Mouse (Mus musculus) midbrain, embryonic 11.5 days (tissue): ENCODE data around the gene Nmb. TPM values are rescaled to one million over a fixed set of nuclear protein-coding genes. Genes with fewer than 3 reads are reported as not detected.
A peak's percentile ranks its signal among the peaks of the same experiment; 100 is the strongest.

Experiments used
- ATAC-seq: fragments of 200-750 bp; cut with Nextera tagmentation; 2 replicates; pipeline ENCODE4 v1.8.0; 2017; ENCODE audit warnings: moderate TSS enrichment, moderate library complexity; ENCODE audit not compliant: low FRiP score
- DNase-seq: peaks from one replicate; pipeline ENCODE4 v3.0.0; 2015; ENCODE audit warnings: low spot score; ENCODE audit errors: missing footprints
- H3K27ac ChIP-seq: fragments of 300-500 bp; sonication (generic); 2 replicates; pipeline ENCODE4 v1.5.1; 2014; ENCODE audit warnings: low read depth, low read length
- H3K27me3 ChIP-seq: fragments of 300-500 bp; sonication (generic); 2 replicates; pipeline ENCODE4 v1.6.1; 2014; ENCODE audit warnings: mild to moderate bottlenecking, low read length, moderate library complexity, mixed read lengths; ENCODE audit not compliant: control insufficient read depth, insufficient read depth
- H3K36me3 ChIP-seq: fragments of 300-500 bp; sonication (generic); 2 replicates; pipeline ENCODE4 v1.6.1; 2014; ENCODE audit warnings: mild to moderate bottlenecking, low read length, moderate library complexity, mixed read lengths; ENCODE audit not compliant: control insufficient read depth, insufficient read depth
- H3K4me1 ChIP-seq: fragments of 300-500 bp; sonication (generic); 2 replicates; pipeline ENCODE4 v1.6.1; 2014; ENCODE audit warnings: low read length; ENCODE audit not compliant: control insufficient read depth, insufficient read depth
- H3K4me2 ChIP-seq: fragments of 300-500 bp; sonication (generic); 2 replicates; pipeline ENCODE4 v1.6.1; 2014; ENCODE audit warnings: mild to moderate bottlenecking, moderate library complexity
- H3K4me3 ChIP-seq: fragments of 300-500 bp; sonication (generic); 2 replicates; pipeline ENCODE4 v1.5.1; 2014; ENCODE audit warnings: low read depth, low read length
- H3K9ac ChIP-seq: fragments of 300-500 bp; sonication (generic); 2 replicates; pipeline ENCODE4 v1.6.1; 2014; ENCODE audit warnings: low read length
- H3K9me3 ChIP-seq: fragments of 300-500 bp; sonication (generic); 2 replicates; pipeline ENCODE4 v1.6.1; 2016; ENCODE audit warnings: low read length; ENCODE audit not compliant: control insufficient read depth
- WGBS: fragments of 180-500 bp; shearing (Covaris S2); extraction: QIAGEN DNeasy Blood & Tissue Kit; methylation state at CpG from one replicate; pipeline ENCODE4 v1.1.7; 2014; 5-methylcytosine and 5-hydroxymethylcytosine counted together
- polyA plus RNA-seq: library from polyadenylated mRNA; unstranded; fragments of >200 nt; fragmentation: Nextera tagmentation; extraction: Ambion mirVana; gene quantifications from 2 replicates; pipeline ENCODE4 v1.2.1, GENCODE M21; 2014

Gene Nmb
- polyA plus RNA-seq, 1 experiment from 2014 or later, result 6.9 TPM

DNA sequence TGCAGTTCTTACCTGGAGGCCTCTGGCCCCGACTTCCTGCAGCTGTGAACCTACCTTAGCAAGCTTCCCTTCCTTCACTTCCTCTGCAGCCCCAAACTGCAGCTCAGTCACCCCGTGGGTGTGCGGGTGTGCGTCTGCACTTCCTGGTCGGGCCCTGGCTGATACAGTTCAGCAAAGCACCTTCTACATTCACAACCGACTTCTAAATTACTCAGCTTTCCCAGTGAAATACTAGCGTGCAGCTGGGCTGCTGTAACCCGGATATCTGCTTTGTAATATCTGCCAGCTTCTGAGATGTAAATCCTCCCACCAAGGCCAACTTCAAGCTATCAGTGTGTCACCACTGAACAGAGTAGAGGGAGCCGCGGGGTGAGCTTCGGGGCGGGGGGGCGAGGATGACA, 15.0 kb downstream of the Nmb start:
- Histone ChIP-seq H3K4me3 (no peak overlapping the region), H3K9me3 (no peaks in the 10 kb centered on the region), H3K9ac (no peak overlapping the region), H3K4me1 (no peaks in the 10 kb centered on the region), H3K36me3 (peaks cover 28% of the 10 kb centered on the region; the same call in 1 of the 2 replicates), H3K27me3 (no peaks in the 10 kb centered on the region), H3K27ac (no peak overlapping the region), H3K4me2 (no peak overlapping the region)
- ATAC-seq (no peak), DNase-seq (peak; percentile 81)
- 85% methylated on average over 13 of the region's 13 CpGs for WGBS

DNA sequence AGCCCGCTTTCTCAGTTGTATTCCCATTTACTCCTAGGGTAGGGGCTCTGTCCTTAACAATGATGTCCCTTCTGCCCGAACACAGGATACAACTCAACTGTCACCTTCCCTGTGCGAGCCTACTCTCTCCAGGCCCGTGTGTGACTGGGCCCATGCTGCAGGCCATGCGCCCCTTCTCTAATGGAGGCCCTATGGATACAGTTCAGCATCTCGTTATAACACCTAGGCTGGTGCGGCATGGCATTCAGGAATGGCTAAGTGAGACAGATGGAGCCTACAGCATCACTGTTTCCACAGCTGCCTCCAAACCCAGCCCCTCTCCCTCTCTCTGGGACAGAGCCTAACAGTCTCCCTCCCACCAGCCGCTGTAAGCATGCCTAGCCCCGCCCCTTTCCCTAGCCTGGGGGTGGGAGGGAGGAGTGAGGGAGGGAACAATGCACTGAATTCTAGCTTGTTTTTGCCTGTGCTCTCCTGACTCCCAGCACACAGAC, 15.8 kb downstream of the Nmb start:
- no peaks in the 10 kb centered on the region for H3K9me3 ChIP-seq
- no peak overlapping the region for H3K4me2 ChIP-seq
- H3K9ac ChIP-seq, result no peak overlapping the region
- H3K27me3 ChIP-seq, result no peaks in the 10 kb centered on the region
- peak overlapping the region; percentile 33; the same call in 1 of the 2 replicates for H3K27ac ChIP-seq
- H3K36me3 ChIP-seq, result peaks cover 27% of the 10 kb centered on the region; the same call in 1 of the 2 replicates
- no peak overlapping the region for H3K4me3 ChIP-seq
- no peaks in the 10 kb centered on the region for H3K4me1 ChIP-seq
- DNase-seq, result peak; percentile 89
- WGBS, result 50% methylated on average over 9 of the region's 9 CpGs
- peak; percentile 80 for ATAC-seq

DNA sequence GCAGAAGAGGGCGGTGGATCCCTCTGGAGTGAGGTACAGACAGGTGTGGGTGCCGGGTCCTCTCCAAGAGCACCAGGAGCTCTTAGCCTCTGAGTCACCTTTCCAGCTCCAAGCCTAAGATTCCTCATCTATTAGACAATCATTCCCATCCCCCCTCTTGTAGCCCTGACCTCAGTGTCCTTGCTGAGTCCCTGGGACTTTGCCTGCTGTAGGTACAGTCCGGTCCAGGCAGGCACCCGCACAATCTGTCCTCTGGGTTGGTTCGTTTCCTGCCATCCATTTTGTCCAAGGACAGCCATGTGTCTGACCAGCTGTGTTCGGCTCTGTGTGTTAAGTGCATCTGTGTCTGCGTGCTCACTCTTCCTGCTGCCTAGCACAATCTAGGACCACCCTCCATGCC, 16.3 kb downstream of the Nmb start:
- DNase-seq (no peak), ATAC-seq (peak; percentile 29; the same call in 1 of the 2 replicates)
- Histone ChIP-seq H3K4me3 (no peak overlapping the region), H3K36me3 (peaks cover 22% of the 10 kb centered on the region; the same call in 1 of the 2 replicates), H3K27me3 (no peaks in the 10 kb centered on the region), H3K9me3 (no peaks in the 10 kb centered on the region), H3K4me1 (no peaks in the 10 kb centered on the region), H3K4me2 (no peak overlapping the region), H3K9ac (no peak overlapping the region), H3K27ac (no peak overlapping the region; the same call in 1 of the 2 replicates)
- WGBS, result 84% methylated on average over 7 of the region's 7 CpGs

GRCm38 (mm10) chr7:80885666-80886065, 19.2 kb downstream of the Nmb start:
- ATAC-seq (no peak), DNase-seq (no peak)
- no peaks in the 10 kb centered on the region for H3K36me3 ChIP-seq
- no peaks in the 10 kb centered on the region for H3K9me3 ChIP-seq
- H3K27me3 ChIP-seq, result no peaks in the 10 kb centered on the region
- 8% methylated on average over 1 of the region's 1 CpGs for WGBS
- H3K4me3 ChIP-seq, result no peak overlapping the region
- no peak overlapping the region for H3K4me2 ChIP-seq
- H3K4me1 ChIP-seq, result no peaks in the 10 kb centered on the region
- no peak overlapping the region for H3K27ac ChIP-seq
- no peak overlapping the region for H3K9ac ChIP-seq

DNA sequence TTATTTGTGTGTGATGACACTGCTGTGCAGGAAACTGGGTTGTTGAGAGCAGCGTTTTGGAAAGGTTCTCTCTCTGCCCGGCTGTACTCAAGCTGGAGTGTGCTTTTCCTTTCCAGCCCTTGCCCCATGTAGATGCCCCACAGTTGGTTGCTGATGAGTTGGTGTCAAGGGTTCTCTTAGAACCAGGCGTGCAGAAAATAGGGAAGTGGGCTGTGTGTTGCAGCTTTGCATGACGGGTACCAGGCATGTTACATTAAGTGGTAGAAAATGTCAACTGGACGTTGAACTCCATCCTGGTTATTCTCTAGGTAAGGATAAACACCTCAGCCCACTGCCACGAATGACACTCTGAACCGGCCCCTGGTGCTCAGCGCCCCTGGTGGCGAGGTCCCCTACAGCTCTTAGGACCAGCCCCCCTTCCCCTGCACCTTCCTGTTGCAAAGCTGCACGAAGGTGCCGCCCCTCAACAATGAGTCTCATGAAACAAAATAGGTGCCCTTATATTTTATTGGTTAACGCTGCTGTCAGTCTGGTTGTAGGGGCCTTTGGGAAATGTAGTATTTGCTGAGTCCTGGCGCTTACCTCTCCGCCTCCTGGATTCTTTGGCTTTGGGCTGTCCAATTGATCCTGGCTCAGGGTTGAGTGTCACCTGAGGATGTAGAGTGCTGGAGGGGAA, 21.9 kb downstream of the Nmb start:
- no peaks in the 10 kb centered on the region for H3K4me1 ChIP-seq
- H3K4me3 ChIP-seq, result no peak overlapping the region
- H3K4me2 ChIP-seq, result no peak overlapping the region
- no peaks in the 10 kb centered on the region for H3K9me3 ChIP-seq
- 25% methylated on average over 14 of the region's 14 CpGs for WGBS
- H3K27me3 ChIP-seq, result no peaks in the 10 kb centered on the region
- ATAC-seq (peak; percentile 66), DNase-seq (no peak)
- no peak overlapping the region for H3K9ac ChIP-seq
- H3K36me3 ChIP-seq, result no peaks in the 10 kb centered on the region
- no peak overlapping the region for H3K27ac ChIP-seq

DNA sequence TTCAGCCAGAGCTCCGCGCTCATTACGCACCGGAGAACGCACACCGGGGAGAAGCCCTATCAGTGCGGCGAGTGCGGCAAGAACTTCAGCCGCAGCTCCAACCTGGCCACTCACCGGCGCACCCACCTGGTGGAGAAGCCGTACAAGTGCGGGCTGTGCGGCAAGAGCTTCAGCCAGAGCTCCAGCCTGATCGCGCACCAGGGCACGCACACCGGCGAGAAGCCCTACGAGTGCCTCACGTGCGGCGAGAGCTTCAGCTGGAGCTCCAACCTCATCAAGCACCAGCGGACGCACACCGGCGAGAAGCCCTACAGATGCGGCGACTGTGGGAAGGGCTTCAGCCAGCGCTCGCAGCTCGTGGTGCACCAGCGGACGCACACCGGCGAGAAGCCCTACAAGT, 29.1 kb downstream of the Nmb start:
- Histone ChIP-seq H3K4me3 (no peak overlapping the region), H3K4me2 (no peak overlapping the region), H3K4me1 (no peaks in the 10 kb centered on the region), H3K9me3 (no peaks in the 10 kb centered on the region), H3K27me3 (peaks cover 22% of the 10 kb centered on the region), H3K9ac (no peak overlapping the region), H3K27ac (no peak overlapping the region), H3K36me3 (peaks cover 19% of the 10 kb centered on the region)
- 23% methylated on average over 37 of the region's 37 CpGs for WGBS
- ATAC-seq, result no peak
- DNase-seq, result no peak

DNA sequence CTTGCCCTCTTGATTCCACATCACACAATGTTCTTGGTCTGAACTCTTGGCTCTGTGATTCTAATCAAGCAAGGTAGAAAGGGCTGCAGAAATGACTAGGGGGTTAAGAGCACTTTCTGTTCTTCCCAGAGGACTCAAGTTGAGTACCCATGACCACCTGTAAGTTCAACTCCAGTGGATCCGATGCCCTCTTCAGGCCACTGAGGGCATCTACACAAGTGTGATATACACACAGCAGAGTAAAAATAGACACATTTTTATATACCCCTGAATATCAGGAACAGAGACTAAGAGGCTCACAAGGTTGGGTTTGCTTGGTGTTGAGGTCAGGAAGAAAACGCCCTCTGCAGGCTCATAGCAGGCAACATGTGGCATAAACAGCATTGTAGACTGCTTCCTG, 31.2 kb downstream of the Nmb start:
- no peaks in the 10 kb centered on the region for H3K4me1 ChIP-seq
- H3K36me3 ChIP-seq, result peaks cover 19% of the 10 kb centered on the region
- DNase-seq, result no peak
- 95% methylated on average over 2 of the region's 2 CpGs for WGBS
- no peak overlapping the region for H3K27ac ChIP-seq
- no peak for ATAC-seq
- peaks cover 22% of the 10 kb centered on the region for H3K27me3 ChIP-seq
- no peak overlapping the region for H3K4me2 ChIP-seq
- no peak overlapping the region for H3K4me3 ChIP-seq
- no peaks in the 10 kb centered on the region for H3K9me3 ChIP-seq
- no peak overlapping the region for H3K9ac ChIP-seq

DNA sequence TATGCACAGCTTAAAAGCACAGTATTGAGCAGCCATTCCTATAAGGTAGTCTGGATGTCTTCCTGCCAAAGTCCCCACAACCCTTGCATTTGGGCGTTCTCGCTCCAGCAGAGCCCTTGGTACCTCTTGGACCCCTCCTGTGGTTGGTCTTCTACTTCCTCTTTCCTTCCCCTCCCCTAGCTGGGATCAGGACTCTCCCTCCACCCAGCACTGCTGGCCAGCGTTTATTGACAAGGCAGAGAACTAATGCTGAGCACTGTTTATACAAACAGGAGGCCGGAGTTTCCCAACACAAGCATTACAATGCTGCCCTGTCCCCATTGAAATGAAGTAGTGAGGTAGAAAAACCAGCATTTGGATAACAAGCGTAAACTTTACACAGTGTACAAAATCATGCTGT, 31.8 kb downstream of the Nmb start:
- Histone ChIP-seq H3K9ac (no peak overlapping the region), H3K4me3 (no peak overlapping the region), H3K27ac (no peak overlapping the region), H3K4me2 (no peak overlapping the region), H3K36me3 (peaks cover 19% of the 10 kb centered on the region), H3K27me3 (peaks cover 22% of the 10 kb centered on the region), H3K4me1 (no peaks in the 10 kb centered on the region), H3K9me3 (no peaks in the 10 kb centered on the region)
- WGBS, result 89% methylated on average over 5 of the region's 5 CpGs
- no peak for ATAC-seq
- DNase-seq, result no peak

- Histone ChIP-seq H3K27ac (no peak overlapping the region), H3K36me3 (peaks cover 16% of the 10 kb centered on the region), H3K9me3 (no peaks in the 10 kb centered on the region), H3K27me3 (peaks cover 2% of the 10 kb centered on the region; the same call in 1 of the 2 replicates), H3K4me2 (no peak overlapping the region), H3K9ac (no peak overlapping the region), H3K4me1 (no peaks in the 10 kb centered on the region), H3K4me3 (no peak overlapping the region)
- WGBS, result 93% methylated on average over 2 of the region's 2 CpGs
- no peak for ATAC-seq
- DNase-seq, result no peak
These were observed 36.2 kb downstream of the Nmb start for GRCm38 (mm10) chr7:80868686-80869085.
